Mouse (Mus musculus): ENCODE measurements around the gene Ctxn2. TPM values are rescaled to one million over a fixed set of nuclear protein-coding genes. Genes with fewer than 3 reads are reported as not detected.

Ctxn2 gene
- not detected in 4 replicates for total RNA-seq (2023)

GRCm38 (mm10) chr2:125135903-125136811 is at the start of gene Ctxn2:
Gene Ctxn2 (plus strand): TSS chr2:125136692.

GRCm38 (mm10) chr2:125123477-125123852 is 13.0 kb upstream of the Ctxn2 start, which contains the start of gene Myef2:
Gene Myef2 (minus strand): TSS chr2:125123661.

GRCm38 (mm10) chr2:125152388-125152787 is 15.9 kb downstream of the Ctxn2 start, which contains the start of gene Slc12a1:
Gene Slc12a1 (plus strand): TSS chr2:125152505.

Other genes with a start within 250 kb of the Ctxn2 start
- not detected in 4 replicates for gene Slc24a5, start 68.6 kb upstream of the Ctxn2 start, total RNA-seq (2023)
- gene Myef2, start 13.0 kb upstream of the Ctxn2 start, total RNA-seq (2023): 31.8 to 34.7 TPM (median 33.5 TPM) in 4 replicates
- gene Slc12a1, start 15.8 kb downstream of the Ctxn2 start, total RNA-seq (2023): not detected in 4 replicates
- gene Dut, start 110.5 kb downstream of the Ctxn2 start, total RNA-seq (2023): 20.2 to 32.5 TPM (median 20.4 TPM) in 4 replicates

All from B cell, adult 62 days (primary cell).